Mouse (Mus musculus): ENCODE results near the gene Qrich2. TPM values are rescaled to one million over a fixed set of nuclear protein-coding genes. Genes with fewer than 3 reads are reported as not detected.

The Qrich2 gene
- polyA plus RNA-seq, 1 experiment from 2014 or later: not detected

DNA sequence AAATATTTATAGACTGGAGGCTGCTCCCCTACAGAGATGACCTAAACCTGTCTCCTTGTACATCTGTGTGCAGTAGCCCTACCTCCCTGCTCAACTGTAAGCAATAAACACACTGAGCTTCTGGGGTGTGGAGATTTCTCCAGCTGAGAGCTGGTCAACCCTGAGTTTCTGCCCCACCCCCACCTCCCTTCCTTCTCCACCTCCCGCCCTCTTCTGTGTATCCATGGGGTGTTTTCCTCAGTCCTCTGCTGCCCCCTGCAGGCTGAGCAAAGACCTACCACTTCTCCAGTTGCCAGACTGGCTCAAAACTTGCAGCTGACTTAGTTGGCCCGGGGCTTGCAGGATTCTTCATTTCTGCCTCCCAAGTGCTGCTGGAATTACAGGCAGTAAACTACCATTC, 2.2 kb downstream of the Qrich2 start:
- no peak overlapping the region for H3K4me3 ChIP-seq (ENCODE audit: low read depth, low read length)
- ATAC-seq (ENCODE audit: low read depth): 0 out of 2 replicates have a peak, but pooled peaks have one; percentile 34
- H3K36me3 ChIP-seq (ENCODE audit: control insufficient read depth, insufficient read depth, low read length): no peaks in the 10 kb centered on the region
- no peaks in the 10 kb centered on the region for H3K27me3 ChIP-seq (ENCODE audit: control insufficient read depth, insufficient read depth, low read length)
- no peak overlapping the region for H3K27ac ChIP-seq (ENCODE audit: low read depth, low read length)
- no peaks in the 10 kb centered on the region for H3K9me3 ChIP-seq (ENCODE audit: control insufficient read depth, low read length)
- H3K4me1 ChIP-seq (ENCODE audit: control insufficient read depth, insufficient read depth, low read length): no peaks in the 10 kb centered on the region
- no peak overlapping the region for H3K9ac ChIP-seq (replicated peaks; ENCODE audit: low read depth, low read length)
- WGBS: 15% methylated on average over 2 of the region's 2 CpGs
- no peak overlapping the region for H3K4me2 ChIP-seq (ENCODE audit: low read depth, low read length)

DNA sequence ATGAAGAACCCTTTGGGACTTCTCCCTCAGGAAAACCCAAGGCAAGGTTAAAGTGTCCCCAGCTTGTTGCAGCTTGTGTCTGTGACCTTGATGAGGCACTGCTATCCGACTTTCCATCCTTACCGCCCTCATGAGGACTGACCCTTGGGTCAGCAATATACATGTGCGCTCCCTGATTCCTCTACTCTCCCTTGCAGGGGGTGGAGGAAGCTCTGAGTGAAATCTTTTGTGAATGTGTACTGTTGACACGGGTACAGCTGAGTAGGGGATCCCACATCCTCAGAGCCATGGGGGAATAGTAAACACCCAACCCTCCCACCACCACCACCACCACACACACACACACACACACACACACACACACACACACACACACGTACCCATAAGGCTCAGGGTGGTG, 2.7 kb downstream of the Qrich2 start:
- Histone ChIP-seq H3K4me2 (ENCODE audit: low read depth, low read length) (no peak overlapping the region), H3K9me3 (ENCODE audit: control insufficient read depth, low read length) (no peaks in the 10 kb centered on the region), H3K4me1 (ENCODE audit: control insufficient read depth, insufficient read depth, low read length) (no peaks in the 10 kb centered on the region), H3K9ac (replicated peaks; ENCODE audit: low read depth, low read length) (no peak overlapping the region), H3K36me3 (ENCODE audit: control insufficient read depth, insufficient read depth, low read length) (no peaks in the 10 kb centered on the region), H3K27me3 (ENCODE audit: control insufficient read depth, insufficient read depth, low read length) (no peaks in the 10 kb centered on the region), H3K27ac (ENCODE audit: low read depth, low read length) (no peak overlapping the region), H3K4me3 (ENCODE audit: low read depth, low read length) (no peak overlapping the region)
- WGBS: 62% methylated on average over 5 of the region's 5 CpGs
- no peak for ATAC-seq (ENCODE audit: low read depth)

DNA sequence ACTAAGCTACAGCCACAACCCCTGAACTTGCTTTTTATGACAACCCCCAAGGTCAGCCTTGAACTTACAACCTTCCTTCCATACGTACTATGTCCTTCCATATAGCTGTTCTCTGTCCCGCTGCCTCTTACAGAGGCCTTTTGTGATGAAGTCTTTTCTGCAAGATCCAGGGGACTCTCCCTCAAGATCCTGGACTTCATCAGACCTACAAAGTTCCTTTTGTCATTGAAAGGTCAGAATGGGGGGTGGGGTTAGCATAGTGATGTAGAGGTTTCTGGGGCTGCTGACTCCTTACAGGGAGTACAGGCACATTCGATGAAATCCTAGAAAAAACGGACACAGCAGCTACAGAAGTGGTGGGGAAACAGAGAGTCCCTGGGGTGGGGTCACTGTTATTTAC, 6.3 kb downstream of the Qrich2 start:
- Histone ChIP-seq H3K4me3 (ENCODE audit: low read depth, low read length) (no peak overlapping the region), H3K27me3 (ENCODE audit: control insufficient read depth, insufficient read depth, low read length) (no peaks in the 10 kb centered on the region), H3K36me3 (ENCODE audit: control insufficient read depth, insufficient read depth, low read length) (no peaks in the 10 kb centered on the region), H3K4me2 (ENCODE audit: low read depth, low read length) (no peak overlapping the region), H3K9me3 (ENCODE audit: control insufficient read depth, low read length) (no peaks in the 10 kb centered on the region), H3K4me1 (ENCODE audit: control insufficient read depth, insufficient read depth, low read length) (no peaks in the 10 kb centered on the region), H3K9ac (replicated peaks; ENCODE audit: low read depth, low read length) (no peak overlapping the region), H3K27ac (ENCODE audit: low read depth, low read length) (no peak overlapping the region)
- ATAC-seq (ENCODE audit: low read depth): no peak
- WGBS: 51% methylated on average over 4 of the region's 4 CpGs

DNA sequence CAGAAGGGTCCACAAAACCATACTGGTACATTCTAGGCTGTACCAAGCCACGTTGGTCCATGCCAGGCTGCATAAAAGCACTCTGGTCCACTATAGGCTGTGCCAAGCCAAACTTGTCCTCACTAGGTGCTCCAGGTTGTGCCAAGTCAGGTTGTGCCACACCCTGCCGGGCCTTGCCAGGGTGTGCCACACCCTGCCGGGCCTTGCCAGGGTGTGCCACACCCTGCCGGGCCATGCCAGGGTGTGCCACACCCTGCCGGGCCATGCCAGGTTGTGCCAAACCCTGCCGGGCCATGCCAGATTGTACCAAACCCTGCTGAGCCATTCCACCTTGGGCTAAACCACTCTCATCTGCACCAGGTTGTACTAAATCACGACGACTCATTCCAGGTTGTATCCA, 9.8 kb downstream of the Qrich2 start:
- H3K4me2 ChIP-seq (ENCODE audit: low read depth, low read length): no peak overlapping the region
- no peak overlapping the region for H3K27ac ChIP-seq (ENCODE audit: low read depth, low read length)
- H3K4me3 ChIP-seq (ENCODE audit: low read depth, low read length): no peak overlapping the region
- ATAC-seq (ENCODE audit: low read depth): no peak
- no peaks in the 10 kb centered on the region for H3K27me3 ChIP-seq (ENCODE audit: control insufficient read depth, insufficient read depth, low read length)
- no peaks in the 10 kb centered on the region for H3K4me1 ChIP-seq (ENCODE audit: control insufficient read depth, insufficient read depth, low read length)
- no peak overlapping the region for H3K9ac ChIP-seq (replicated peaks; ENCODE audit: low read depth, low read length)
- no peaks in the 10 kb centered on the region for H3K36me3 ChIP-seq (ENCODE audit: control insufficient read depth, insufficient read depth, low read length)
- no peaks in the 10 kb centered on the region for H3K9me3 ChIP-seq (ENCODE audit: control insufficient read depth, low read length)
- WGBS: 90% methylated on average over 8 of the region's 8 CpGs

DNA sequence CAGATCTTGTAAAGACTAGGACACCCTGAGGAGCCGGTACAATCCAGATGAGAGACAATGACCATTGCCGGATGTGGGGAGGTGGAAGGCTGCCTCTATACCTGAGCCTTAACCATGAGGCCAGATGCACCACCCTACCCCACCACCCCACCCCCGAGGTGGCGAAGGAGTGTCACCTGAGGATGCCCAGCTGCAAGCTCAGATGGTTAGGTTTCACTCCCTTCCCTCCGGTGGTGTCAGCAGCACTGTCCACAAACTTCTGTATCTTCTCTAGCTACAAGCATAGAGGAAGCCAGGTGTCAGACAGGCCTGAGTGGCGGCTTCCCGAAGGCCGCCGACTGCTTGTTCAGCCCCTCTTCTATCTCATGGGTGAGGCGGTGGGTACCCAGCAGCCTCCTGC, 12.2 kb downstream of the Qrich2 start:
- H3K9ac ChIP-seq (replicated peaks; ENCODE audit: low read depth, low read length): no peak overlapping the region
- no peaks in the 10 kb centered on the region for H3K36me3 ChIP-seq (ENCODE audit: control insufficient read depth, insufficient read depth, low read length)
- WGBS: 94% methylated on average over 10 of the region's 10 CpGs
- H3K4me2 ChIP-seq (ENCODE audit: low read depth, low read length): no peak overlapping the region
- ATAC-seq (ENCODE audit: low read depth): no peak
- no peaks in the 10 kb centered on the region for H3K27me3 ChIP-seq (ENCODE audit: control insufficient read depth, insufficient read depth, low read length)
- H3K9me3 ChIP-seq (ENCODE audit: control insufficient read depth, low read length): no peaks in the 10 kb centered on the region
- no peak overlapping the region for H3K4me3 ChIP-seq (ENCODE audit: low read depth, low read length)
- no peaks in the 10 kb centered on the region for H3K4me1 ChIP-seq (ENCODE audit: control insufficient read depth, insufficient read depth, low read length)
- no peak overlapping the region for H3K27ac ChIP-seq (ENCODE audit: low read depth, low read length)

DNA sequence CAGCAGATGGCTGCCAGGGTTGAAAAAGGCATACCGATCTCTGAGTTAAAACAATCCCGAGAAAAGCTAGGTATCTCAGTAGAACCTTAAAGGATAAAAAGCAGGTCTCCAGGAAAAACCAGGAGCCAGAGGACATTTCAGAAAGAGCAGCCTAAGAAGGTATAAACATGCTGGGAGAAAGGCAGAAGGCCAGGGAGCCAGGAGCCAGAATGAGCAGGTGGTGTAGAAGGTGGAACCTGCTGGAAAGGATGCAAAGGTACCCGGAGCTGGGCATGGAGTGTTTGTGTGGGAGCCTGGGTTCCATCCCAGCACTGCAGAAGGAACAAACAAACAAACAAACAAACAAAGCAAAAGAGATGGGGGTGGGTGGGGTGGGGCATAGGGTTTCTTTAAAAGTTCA, 16.7 kb downstream of the Qrich2 start:
- H3K27ac ChIP-seq (ENCODE audit: low read depth, low read length): no peak overlapping the region
- H3K36me3 ChIP-seq (ENCODE audit: control insufficient read depth, insufficient read depth, low read length): no peaks in the 10 kb centered on the region
- no peaks in the 10 kb centered on the region for H3K9me3 ChIP-seq (ENCODE audit: control insufficient read depth, low read length)
- no peak overlapping the region for H3K9ac ChIP-seq (replicated peaks; ENCODE audit: low read depth, low read length)
- H3K4me3 ChIP-seq (ENCODE audit: low read depth, low read length): no peak overlapping the region
- no peak for ATAC-seq (ENCODE audit: low read depth)
- WGBS: 99% methylated on average over 3 of the region's 3 CpGs
- H3K4me2 ChIP-seq (ENCODE audit: low read depth, low read length): no peak overlapping the region
- H3K27me3 ChIP-seq (ENCODE audit: control insufficient read depth, insufficient read depth, low read length): no peaks in the 10 kb centered on the region; the same call in 1 of the 2 replicates
- H3K4me1 ChIP-seq (ENCODE audit: control insufficient read depth, insufficient read depth, low read length): 0 out of 2 replicates have a peak, but pooled peaks cover 2% of the 10 kb centered on the region

DNA sequence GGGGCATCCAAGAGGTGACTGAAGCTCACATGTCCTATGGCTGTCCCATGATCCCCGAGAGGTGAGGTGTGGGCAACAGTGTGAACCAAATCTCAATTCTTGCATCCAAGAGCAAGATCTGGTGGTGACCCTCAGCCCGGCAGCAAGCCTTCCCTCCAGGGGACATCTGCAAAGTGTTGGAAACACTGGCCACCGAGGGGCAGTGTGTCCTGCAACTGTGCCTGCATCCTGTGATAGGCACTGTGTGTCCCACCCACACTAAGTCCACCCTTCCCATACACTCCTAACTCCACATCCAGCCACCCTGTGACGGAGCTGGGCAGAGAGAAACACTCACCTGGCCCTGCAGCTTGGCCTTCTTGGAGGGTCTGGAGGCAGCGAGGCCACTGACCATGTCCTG, 18.2 kb downstream of the Qrich2 start:
- no peaks in the 10 kb centered on the region for H3K9me3 ChIP-seq (ENCODE audit: control insufficient read depth, low read length)
- WGBS: 70% methylated on average over 5 of the region's 5 CpGs
- H3K9ac ChIP-seq (replicated peaks; ENCODE audit: low read depth, low read length): no peak overlapping the region
- 0 out of 2 replicates have a peak, but pooled peaks cover 2% of the 10 kb centered on the region for H3K4me1 ChIP-seq (ENCODE audit: control insufficient read depth, insufficient read depth, low read length)
- no peaks in the 10 kb centered on the region; the same call in 1 of the 2 replicates for H3K27me3 ChIP-seq (ENCODE audit: control insufficient read depth, insufficient read depth, low read length)
- no peak for ATAC-seq (ENCODE audit: low read depth)
- no peak overlapping the region for H3K4me2 ChIP-seq (ENCODE audit: low read depth, low read length)
- no peaks in the 10 kb centered on the region for H3K36me3 ChIP-seq (ENCODE audit: control insufficient read depth, insufficient read depth, low read length)
- no peak overlapping the region for H3K4me3 ChIP-seq (ENCODE audit: low read depth, low read length)
- H3K27ac ChIP-seq (ENCODE audit: low read depth, low read length): no peak overlapping the region

DNA sequence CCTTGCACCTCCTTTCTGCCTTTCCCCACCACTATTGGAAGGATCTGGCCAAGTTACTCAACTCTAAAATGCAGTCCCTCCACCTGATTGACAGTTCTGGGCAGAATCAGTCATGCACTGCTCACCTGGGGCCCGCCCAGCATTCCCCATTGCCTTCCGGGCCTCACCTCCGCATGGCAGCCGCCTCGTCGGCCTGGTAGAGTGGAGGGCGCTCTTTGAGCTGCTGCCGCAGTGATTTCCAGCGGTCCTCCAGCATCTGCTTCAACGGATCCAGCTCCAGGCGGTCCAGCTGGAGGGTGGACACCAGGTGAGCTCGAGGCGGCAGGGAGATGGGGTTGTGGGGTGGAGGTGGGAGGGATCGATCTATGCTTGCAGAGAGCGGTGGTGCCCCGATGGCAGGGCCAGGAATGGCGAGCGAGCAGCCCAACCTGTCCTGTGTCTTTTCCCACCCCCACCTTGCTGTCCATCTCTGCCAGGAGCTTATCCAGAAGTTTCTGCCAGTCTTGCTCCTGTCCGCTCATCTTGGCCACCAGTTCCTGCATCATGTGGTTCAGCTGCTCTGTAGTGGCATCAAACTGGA, 19.6 kb downstream of the Qrich2 start:
- 15% methylated on average over 19 of the region's 19 CpGs for WGBS
- peak; percentile 29; the same call in 1 of the 2 replicates for ATAC-seq (ENCODE audit: low read depth)
- H3K9ac ChIP-seq (replicated peaks; ENCODE audit: low read depth, low read length): no peak overlapping the region
- H3K4me3 ChIP-seq (ENCODE audit: low read depth, low read length): no peak overlapping the region
- no peak overlapping the region for H3K4me2 ChIP-seq (ENCODE audit: low read depth, low read length)
- no peak overlapping the region for H3K27ac ChIP-seq (ENCODE audit: low read depth, low read length)
- H3K27me3 ChIP-seq (ENCODE audit: control insufficient read depth, insufficient read depth, low read length): no peaks in the 10 kb centered on the region; the same call in 1 of the 2 replicates
- no peaks in the 10 kb centered on the region for H3K9me3 ChIP-seq (ENCODE audit: control insufficient read depth, low read length)
- no peaks in the 10 kb centered on the region for H3K36me3 ChIP-seq (ENCODE audit: control insufficient read depth, insufficient read depth, low read length)
- H3K4me1 ChIP-seq (ENCODE audit: control insufficient read depth, insufficient read depth, low read length): 0 out of 2 replicates have a peak, but pooled peaks cover 2% of the 10 kb centered on the region

DNA sequence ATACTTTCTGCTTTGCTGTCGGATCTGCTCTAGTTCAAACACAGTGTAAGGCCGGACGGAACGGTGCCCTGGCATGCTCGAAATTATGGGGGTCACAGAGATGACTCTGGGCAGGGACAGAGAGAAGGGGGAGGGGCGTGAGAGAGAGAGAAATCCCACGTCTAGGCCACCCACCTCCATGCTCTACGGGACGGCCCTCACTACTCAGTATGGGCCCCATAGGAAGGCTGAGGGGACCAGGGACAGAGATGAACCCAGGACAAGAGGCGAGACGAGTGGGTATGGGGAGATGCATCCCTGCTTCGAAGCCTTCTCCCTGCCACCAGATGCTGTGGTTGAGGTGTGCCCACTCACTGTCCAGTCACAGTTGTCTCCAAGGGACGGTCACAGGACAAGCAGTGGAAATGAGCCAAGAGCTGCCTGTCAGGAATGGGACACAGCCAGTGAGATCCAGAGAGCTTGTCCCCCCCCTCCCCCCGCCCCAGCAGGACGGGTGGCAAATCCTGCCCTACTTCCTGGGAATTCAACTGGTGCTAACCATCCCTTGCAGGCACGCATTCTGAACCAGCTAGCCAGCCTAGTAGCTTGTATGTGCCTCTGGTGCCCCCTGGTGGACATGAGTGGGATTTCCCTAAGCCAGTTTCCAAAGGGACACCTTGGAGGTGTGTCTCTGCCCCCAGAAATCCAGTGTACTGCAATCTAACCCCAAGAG, 20.3 kb downstream of the Qrich2 start:
- WGBS: 36% methylated on average over 16 of the region's 16 CpGs
- Histone ChIP-seq H3K27me3 (ENCODE audit: control insufficient read depth, insufficient read depth, low read length) (no peaks in the 10 kb centered on the region; the same call in 1 of the 2 replicates), H3K36me3 (ENCODE audit: control insufficient read depth, insufficient read depth, low read length) (no peaks in the 10 kb centered on the region), H3K9ac (replicated peaks; ENCODE audit: low read depth, low read length) (no peak overlapping the region), H3K4me3 (ENCODE audit: low read depth, low read length) (no peak overlapping the region), H3K4me2 (ENCODE audit: low read depth, low read length) (no peak overlapping the region), H3K4me1 (ENCODE audit: control insufficient read depth, insufficient read depth, low read length) (0 out of 2 replicates have a peak, but pooled peaks cover 2% of the 10 kb centered on the region), H3K27ac (ENCODE audit: low read depth, low read length) (no peak overlapping the region), H3K9me3 (ENCODE audit: control insufficient read depth, low read length) (no peaks in the 10 kb centered on the region)
- ATAC-seq (ENCODE audit: low read depth): peak; percentile 63; the same call in 1 of the 2 replicates

Measured in neural tube, embryonic 14.5 days (tissue).